ENCODE assay signal across 7 mouse cellular contexts in the genomic region with DNA sequence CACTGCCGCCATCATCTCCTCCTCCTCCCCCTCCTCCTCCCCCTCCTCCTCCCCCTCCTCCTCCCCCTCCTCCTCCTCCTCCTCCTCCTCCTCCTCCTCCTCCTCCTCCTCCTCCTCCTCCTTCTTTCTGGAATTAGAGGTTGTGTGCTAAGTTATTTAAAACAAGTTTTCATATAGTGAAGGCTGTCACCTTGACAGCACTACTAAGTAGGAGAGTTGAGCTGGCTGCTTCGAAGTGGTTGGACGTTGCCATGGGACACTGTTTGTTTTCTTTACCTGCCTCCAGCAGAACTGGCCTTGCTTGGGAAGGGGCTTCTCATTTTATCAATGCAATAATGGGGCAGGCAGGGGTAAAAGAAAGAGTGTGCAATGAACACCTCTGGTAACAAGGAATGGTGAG. TPM values are rescaled to one million over a fixed set of nuclear protein-coding genes. Genes with fewer than 3 reads are reported as not detected.
A peak's percentile ranks its signal among the peaks of the same experiment; 100 is the strongest.
DNase-seq lines count a peak whose midpoint lies in the region; ATAC-seq lines count a peak whose summit lies in the region.

TSS of gene Gm17402 (minus strand) at position 101 of the 400 bp plus-strand sequence.

- H3K4me3 ChIP-seq in megakaryocyte, embryonic 14.5 days (replicated peaks): peak within 1 kb of the TSS; percentile 91
- H3K4me3 ChIP-seq in forebrain, embryonic 15.5 days: peak within 1 kb of the TSS; percentile 60
- peak within 1 kb of the TSS; percentile 50 for H3K4me3 ChIP-seq in limb, embryonic 15.5 days
- H3K4me3 ChIP-seq in stomach, embryonic 16.5 days (replicated peaks; ENCODE audit: low read length): peak within 1 kb of the TSS; percentile 57

- DNase-seq in adrenal gland, adult 2 months: no peak
- no peak for DNase-seq in embryo, embryonic 11 days

- peak within 1 kb of the TSS; percentile 93 for H3K4me2 ChIP-seq in forebrain, embryonic 15.5 days (replicated peaks)
- H3K4me2 ChIP-seq in limb, embryonic 15.5 days: peak within 1 kb of the TSS; percentile 89
- H3K4me2 ChIP-seq in stomach, embryonic 16.5 days (ENCODE audit: low read depth, low read length): peak within 1 kb of the TSS; percentile 96

- H3K9me3 ChIP-seq in megakaryocyte, embryonic 14.5 days: no peaks in the 10 kb centered on the region
- no peaks in the 10 kb centered on the region for H3K9me3 ChIP-seq in forebrain, embryonic 15.5 days
- no peaks in the 10 kb centered on the region for H3K9me3 ChIP-seq in limb, embryonic 15.5 days
- H3K9me3 ChIP-seq in stomach, embryonic 16.5 days (replicated peaks; ENCODE audit: control insufficient read depth, low read length): no peaks in the 10 kb centered on the region

- peaks cover 24% of the 10 kb centered on the region for H3K4me1 ChIP-seq in megakaryocyte, embryonic 14.5 days
- H3K4me1 ChIP-seq in forebrain, embryonic 15.5 days: 0 out of 2 replicates have a peak, but pooled peaks cover 4% of the 10 kb centered on the region
- H3K4me1 ChIP-seq in limb, embryonic 15.5 days: peaks cover 8% of the 10 kb centered on the region; the same call in 1 of the 2 replicates
- H3K4me1 ChIP-seq in stomach, embryonic 16.5 days (ENCODE audit: control insufficient read depth, insufficient read depth, low read length): no peaks in the 10 kb centered on the region

- peaks cover 9% of the 10 kb centered on the region for H3K27me3 ChIP-seq in megakaryocyte, embryonic 14.5 days (replicated peaks)
- H3K27me3 ChIP-seq in forebrain, embryonic 15.5 days: peaks cover 20% of the 10 kb centered on the region
- H3K27me3 ChIP-seq in limb, embryonic 15.5 days: peaks cover 12% of the 10 kb centered on the region
- H3K27me3 ChIP-seq in stomach, embryonic 16.5 days (ENCODE audit: control insufficient read depth, insufficient read depth, low read length): peaks cover 5% of the 10 kb centered on the region; the same call in 1 of the 2 replicates

- peak within 1 kb of the TSS; percentile 68 for H3K9ac ChIP-seq in forebrain, embryonic 15.5 days (replicated peaks)
- peak within 1 kb of the TSS; percentile 47 for H3K9ac ChIP-seq in limb, embryonic 15.5 days
- H3K9ac ChIP-seq in stomach, embryonic 16.5 days (ENCODE audit: low read length): peak within 1 kb of the TSS; percentile 71

- WGBS in forebrain, embryonic 15.5 days: 60% methylated on average over 3 of the region's 3 CpGs
- WGBS in limb, embryonic 15.5 days: 54% methylated on average over 3 of the region's 3 CpGs
- 40% methylated on average over 3 of the region's 3 CpGs for WGBS in stomach, embryonic 16.5 days

- no peak within 1 kb of the TSS for H3K27ac ChIP-seq in forebrain, embryonic 15.5 days (replicated peaks)
- H3K27ac ChIP-seq in limb, embryonic 15.5 days: no peak within 1 kb of the TSS
- no peak within 1 kb of the TSS for H3K27ac ChIP-seq in stomach, embryonic 16.5 days (ENCODE audit: low read length)

- no peaks in the 10 kb centered on the region for H3K36me3 ChIP-seq in megakaryocyte, embryonic 14.5 days (replicated peaks; ENCODE audit: low read length)
- no peaks in the 10 kb centered on the region for H3K36me3 ChIP-seq in forebrain, embryonic 15.5 days
- H3K36me3 ChIP-seq in limb, embryonic 15.5 days: no peaks in the 10 kb centered on the region
- no peaks in the 10 kb centered on the region for H3K36me3 ChIP-seq in stomach, embryonic 16.5 days (ENCODE audit: control insufficient read depth, insufficient read depth, low read length)

- no peak for ATAC-seq in megakaryocyte, adult 5-6 weeks (ENCODE audit: poor library complexity, severe bottlenecking)
- ATAC-seq in forebrain, embryonic 15.5 days (replicated peaks): no peak
- no peak for ATAC-seq in limb, embryonic 15.5 days (ENCODE audit: insufficient number of reproducible peaks, low FRiP score, low TSS enrichment, low read depth)
- ATAC-seq in stomach, embryonic 16.5 days (ENCODE audit: insufficient read depth, low FRiP score): no peak

RNA-seq across cellular contexts. Expression of gene Gm17402, which starts in this region (rescaled TPM):
- not detected in 2 replicates for polyA plus RNA-seq in megakaryocyte, embryonic 14.5 days (2012; ENCODE audit: insufficient read depth, low replicate concordance)
- total RNA-seq in megakaryocyte, adult 5-6 weeks (2015): not detected in 2 replicates
- total RNA-seq in megakaryocyte, adult 5-6 weeks (2017): not detected in 2 replicates
- polyA plus RNA-seq in forebrain, embryonic 15.5 days (2015; fragmentation: Nextera tagmentation; extraction: Ambion mirVana): not detected in 2 replicates
- polyA plus RNA-seq in limb, embryonic 15.5 days (2015; fragmentation: Nextera tagmentation; extraction: Ambion mirVana): not detected in 2 replicates
- not detected in 2 replicates for polyA plus RNA-seq in stomach, embryonic 16.5 days (2015; fragmentation: Nextera tagmentation; extraction: Ambion mirVana)
- total RNA-seq in adrenal gland, adult 2 months (2021): not detected
- not detected in 2 replicates for polyA plus RNA-seq in adrenal gland, adult 2 months (2012; rRNA removed)
